Mouse (Mus musculus) neural tube, embryonic 10.5 days (tissue): ENCODE results near the gene Gpc6.

ENCODE experiments used
- DNase-seq: peaks from one replicate; pipeline ENCODE4 v3.0.0-alpha.2; 2017; ENCODE audit warnings: low spot score; ENCODE audit errors: extremely low spot score

The Gpc6 gene

DNA sequence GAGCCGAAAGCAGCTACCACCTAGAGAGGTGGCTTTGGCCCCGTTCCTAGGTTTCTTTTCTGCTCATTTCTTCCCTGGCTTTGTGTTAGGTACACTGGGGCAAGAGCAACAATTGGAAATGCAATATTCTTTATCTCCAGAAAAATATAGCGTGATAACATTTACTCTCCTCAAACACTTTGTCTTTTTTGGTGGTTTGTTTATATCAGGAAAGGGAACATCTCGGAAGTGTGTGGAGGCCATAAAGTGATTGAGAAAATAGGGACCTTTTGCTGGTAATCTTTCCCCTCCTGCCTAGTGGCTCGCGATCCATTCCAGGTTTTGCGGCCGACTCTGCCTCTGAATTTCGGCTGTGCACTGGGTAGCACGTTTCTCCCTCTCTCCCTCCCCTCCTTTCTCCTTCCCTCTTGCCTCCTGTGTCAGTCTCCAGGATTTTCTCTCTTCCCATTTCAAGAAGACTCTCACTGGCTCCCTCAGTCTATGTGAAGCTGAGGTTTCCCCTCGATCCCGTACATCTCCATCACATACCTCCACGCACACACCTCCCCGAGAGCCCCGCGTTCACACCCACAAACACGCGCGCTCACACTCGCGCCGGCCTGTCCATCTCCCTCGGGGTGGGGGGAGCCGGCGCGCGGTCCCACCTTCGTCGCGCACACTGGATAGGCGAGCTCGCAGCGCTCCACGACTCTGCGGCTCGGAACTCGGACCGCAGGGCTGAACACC is at the start of gene Gpc6:
Gene Gpc6, plus strand, starts transcription at position 440 of the 726 bp plus-strand sequence.
- DNase-seq, result peak; percentile 91

DNA sequence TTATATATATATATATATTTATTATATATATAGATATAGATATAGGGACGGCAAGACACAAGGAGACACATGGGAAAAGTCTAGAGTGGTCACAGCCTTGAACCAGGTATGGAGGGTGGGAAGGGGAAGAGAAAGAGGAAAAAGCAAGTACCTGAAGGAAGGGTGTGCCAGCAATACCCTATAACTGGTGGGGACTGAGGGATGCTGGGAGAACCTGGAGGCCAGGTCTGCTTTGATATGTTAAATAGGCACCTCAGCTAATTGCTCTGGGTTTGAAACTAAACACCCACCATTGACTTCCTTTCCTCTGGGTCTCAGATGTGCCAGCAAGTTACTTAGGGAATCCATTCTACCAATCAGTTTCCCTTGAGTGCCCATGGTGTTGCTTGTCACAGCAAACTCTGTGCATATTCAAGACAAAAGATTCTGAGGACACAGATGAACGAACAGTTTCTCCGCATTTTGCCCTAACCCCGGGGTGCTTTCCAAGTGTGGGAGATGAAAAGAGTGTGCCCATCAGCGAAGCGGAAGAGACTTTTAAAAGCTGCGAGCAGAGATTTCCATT is 42.6 kb upstream of the Gpc6 start:
- DNase-seq, result no peak

DNA sequence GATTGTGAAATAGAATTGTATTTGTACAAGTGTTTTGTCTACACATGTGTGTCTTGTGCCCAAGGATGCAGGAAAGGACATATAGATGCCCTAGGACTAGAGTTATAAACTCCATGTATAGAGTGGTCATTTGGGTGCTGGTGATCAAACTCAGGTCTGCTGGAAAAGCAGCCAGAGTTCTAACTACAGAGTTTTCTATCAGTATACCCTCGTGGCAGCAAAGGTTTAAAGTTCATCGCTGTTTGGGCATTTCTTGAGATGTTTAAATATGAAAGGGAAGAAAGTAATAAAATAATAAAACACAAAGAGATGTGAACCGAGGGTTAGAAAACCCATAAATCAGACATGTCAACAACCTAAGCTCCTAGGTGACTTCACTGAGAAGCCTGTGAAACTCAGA is 30.8 kb upstream of the Gpc6 start:
- DNase-seq, result no peak

DNA sequence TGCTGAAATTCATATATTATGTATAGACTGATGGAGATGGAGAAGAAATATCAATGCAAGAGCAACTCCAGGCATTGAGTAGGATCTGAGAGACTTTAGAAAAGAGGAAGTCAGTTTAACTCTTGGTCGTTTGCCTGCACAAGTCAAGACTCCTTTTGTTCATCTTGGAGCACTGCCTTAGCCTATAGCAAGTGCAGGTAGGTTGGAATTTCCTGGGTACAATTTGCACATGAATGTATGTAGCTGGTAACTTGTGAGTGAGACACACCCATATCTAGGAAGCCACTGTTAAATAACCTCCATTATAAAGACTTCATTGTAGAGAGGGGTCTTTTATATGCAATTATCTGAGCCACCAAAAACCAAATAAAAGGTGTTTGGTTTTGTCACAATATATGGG is 27.1 kb upstream of the Gpc6 start:
- no peak for DNase-seq

DNA sequence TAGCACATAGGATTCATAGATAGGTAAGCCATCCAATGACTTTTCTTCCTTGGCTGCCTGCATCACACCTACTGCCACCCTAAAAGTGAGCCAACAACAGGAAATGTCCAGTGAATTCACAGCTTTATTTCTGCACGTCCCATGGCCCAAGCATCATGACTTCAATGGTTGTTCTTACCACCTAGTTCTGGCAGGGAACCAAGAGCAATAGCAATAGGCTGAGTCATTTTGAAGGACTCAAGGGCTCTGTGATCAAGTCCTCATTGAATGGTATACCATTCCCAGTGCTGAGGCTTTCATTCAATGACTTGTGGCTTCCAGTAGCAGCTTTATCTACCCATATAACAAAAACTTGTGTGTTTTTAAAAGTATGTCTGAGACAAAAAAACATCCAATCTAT is 13.3 kb upstream of the Gpc6 start:
- DNase-seq, result no peak

DNA sequence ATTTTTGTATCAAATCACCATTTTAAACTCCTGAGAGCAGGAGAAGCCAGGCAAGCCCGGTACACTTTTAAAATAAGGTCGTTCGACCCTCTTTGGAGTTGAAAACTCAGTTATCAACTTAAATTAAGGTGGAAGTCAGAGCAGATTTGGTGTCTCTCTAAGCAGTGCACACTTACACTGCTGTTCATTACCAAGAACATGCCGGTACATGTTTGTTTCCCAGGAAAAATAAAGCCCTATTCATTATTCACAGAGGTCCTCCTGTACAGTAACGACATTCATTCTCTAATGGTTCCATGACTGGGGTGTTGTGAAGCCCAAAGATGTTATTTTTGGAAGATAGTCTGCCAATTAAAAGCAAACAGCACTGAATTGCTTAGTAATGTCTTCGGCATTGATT is 8.2 kb upstream of the Gpc6 start:
- DNase-seq, result no peak

DNA sequence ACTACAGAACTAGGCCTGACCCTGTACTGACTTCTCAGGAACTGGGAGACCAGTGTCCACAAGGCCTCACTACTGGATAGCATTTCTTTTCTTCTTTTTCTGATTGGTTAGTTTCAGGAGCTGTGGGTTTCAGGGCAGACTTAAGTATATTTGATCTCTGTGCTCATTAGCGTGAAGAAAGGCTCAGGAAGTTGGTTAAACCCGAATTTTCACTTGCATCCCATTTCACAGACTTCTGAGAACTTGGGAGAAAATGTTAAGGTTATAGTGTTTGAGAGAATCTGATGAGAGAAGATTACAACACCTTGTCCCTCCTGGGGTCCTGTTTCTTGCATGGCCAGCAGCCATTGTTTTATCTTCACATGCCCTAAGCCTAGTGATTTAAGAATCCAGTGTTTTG is 849 bp upstream of the Gpc6 start:
- DNase-seq, result no peak

DNA sequence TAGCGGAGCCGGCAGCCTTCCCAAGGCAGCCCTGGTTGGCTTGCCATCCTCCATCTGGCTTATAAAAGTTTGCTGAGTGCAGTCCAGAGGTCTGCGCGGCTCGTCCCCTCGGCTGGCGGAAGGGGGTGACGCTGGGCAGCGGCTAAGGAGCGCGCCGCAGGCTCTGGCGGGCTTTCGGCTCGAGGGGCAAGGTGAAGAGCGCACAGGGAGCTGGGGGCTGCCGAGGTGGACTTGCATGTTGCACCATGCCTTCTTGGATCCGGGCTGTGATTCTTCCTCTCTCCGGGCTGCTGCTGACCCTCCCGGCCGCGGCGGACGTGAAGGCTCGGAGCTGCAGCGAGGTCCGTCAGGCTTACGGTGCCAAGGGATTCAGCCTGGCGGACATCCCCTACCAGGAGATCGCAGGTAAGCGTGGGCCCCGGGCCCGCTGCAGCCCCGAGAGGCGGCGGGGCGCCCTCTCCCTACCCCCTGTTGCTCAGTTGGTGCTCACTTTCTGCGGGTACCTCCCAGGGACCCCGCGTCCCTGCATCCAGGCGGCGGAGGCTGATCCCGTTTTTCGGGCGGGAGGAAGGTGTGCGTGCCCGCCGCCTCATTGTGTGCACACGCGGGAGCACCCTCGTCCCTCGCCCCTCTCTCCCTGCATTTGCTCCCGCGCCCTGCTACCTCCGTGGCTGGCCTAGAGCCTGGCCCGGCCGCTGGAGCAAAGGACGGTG is 732 bp downstream of the Gpc6 start:
- peak; percentile 83 for DNase-seq

DNA sequence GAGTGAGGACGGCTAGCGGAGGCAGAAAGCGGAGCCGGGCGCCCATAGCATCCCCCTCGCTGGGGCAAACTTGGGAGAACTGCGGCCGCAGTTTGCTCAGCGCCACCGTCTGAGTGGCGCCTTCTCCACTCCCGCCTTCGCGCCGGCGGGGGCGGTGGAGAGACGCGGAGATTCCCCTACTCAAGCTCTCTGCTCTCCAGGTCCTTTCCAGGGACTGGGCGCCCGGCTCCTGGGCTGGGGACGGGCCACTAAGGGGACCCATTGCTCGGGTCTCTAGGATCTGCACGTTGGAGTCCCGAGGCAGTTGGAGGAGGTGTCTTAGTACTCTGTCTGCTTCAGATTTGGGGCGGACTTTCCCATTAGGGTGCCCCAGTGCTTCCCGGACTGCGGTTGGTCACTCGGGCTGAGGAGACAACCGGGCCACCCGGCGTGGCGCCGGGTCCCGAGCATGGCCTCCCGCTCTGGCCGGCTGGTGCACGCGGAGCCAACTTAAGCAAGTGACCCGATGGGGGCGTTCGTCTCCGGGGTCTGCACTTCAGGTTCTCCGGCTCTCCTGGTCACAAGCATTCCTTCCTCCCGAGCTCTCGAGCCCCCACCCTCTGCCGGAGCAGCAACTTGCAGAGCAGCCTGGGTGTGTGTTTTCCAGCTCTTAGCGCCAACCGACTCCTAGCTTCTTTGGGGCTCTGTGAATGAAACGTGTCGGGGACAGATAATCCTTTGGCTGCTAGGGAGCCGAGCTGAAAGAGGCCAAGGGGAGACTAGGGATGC is 1.5 kb downstream of the Gpc6 start:
- DNase-seq, result peak; percentile 87

DNA sequence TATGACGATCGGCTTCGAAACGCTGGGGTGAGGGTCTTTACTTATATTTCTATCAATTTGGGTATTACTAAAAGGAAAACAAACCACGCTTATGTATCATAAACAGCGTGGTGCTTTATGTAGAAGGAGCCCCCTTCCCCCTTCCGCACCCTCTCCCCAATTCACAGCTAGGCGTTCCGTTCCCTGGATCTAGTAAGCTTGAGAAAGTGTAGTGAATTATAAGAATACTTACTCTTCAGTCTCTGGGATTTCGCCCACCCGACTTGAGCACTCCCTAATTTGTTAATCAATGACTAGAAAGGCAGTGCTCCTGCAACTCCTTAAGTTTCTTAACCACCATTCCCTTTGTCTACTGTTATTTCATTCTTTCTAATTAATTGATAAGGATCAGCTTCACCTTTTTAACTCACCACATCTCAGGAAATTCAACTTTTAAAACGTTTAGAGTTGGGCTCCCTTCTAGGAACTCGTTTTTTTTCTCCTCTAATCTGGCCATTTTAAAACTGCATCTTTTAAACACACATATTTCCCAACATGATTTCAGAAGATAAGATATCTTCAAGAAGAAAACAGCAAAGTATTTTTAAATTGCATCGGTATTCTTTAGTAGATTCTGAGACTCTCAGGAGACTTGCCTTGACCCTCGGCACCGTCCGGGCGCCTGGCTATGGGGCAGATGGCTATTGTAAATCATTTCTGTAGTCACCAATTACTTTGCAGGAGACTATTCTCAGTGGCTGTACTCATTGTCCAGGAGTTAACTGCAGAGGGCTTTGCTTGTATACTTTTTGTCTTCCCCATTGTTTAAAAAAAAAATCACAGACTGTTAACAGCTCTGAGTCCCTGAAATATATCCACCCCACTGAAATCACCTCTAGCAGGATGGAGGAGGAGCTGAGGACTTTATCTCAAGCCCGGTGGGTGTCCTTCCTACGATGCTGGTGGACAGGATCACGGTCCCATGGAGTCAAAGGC is 2.5 kb downstream of the Gpc6 start:
- DNase-seq, result peak; percentile 57

DNA sequence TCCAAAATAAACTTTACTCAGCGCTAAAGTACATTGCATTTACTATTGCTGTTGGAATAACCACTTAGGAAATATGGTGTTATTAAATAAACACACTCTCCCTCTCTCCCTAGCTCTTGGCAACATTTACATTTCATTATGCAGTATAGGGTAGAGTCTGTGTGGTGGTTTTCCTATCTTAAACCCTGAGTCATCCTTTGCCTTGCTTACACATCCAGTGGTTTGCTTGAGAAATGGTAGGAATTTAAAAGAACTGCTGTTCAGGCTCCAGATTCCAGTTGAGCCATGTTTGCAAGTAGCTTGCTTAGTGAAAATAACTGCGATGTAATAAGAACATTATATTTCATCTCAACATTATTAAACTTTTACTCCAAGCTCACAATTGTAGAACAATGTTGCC is 3.3 kb downstream of the Gpc6 start:
- no peak for DNase-seq

DNA sequence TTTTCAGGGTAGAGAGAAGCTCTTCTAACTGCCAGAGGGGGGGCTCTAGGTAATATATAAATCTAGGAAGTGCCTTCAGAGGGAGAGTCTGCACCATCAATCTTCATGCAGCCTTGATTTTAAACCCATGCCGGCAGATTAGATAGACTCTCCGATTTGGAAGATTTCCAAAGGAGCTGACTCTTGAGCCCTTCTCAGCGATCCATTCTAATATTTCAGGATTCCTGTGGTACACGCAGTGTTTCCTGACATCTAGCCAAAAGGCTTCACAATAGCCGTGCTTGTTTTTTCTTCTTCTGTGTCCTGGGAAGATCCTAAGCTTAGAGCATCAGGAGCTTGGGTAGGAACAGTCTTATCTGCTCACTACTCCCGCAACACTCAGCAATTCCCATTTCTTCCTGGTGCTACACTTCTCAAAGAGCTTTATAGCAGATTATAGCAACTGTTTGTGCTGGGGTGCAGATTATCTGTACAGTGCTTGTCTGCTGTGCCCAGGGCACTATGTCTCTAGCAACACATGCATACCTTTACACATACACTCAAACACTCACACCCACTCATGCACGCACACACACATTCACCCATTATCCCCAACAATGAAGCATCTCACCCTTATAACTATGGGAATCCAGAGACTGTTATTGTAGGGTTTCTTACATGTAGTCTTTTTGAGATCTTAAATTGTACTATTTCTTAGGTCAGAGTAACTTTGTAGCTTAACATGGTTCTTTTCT is 3.8 kb downstream of the Gpc6 start:
- DNase-seq, result no peak

DNA sequence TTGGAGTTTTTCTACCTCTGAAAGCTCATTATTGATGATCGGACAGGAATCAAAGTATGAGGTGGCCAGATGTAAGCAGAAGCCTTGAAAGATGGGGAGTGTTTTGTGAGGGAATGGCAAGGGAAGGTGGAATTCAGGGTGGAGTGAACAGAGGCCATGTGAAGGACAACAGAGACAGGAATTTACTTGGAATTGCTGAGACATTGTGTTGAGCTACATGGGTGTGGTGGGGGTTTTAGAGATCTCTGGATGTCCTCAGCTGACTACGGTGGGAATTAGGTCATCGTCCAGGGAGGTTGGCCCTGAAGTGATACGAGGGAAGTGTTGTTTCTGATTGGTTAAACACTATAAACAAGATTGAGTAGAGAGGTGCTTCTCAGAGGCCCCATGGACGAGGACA is 8.7 kb downstream of the Gpc6 start:
- DNase-seq, result no peak

DNA sequence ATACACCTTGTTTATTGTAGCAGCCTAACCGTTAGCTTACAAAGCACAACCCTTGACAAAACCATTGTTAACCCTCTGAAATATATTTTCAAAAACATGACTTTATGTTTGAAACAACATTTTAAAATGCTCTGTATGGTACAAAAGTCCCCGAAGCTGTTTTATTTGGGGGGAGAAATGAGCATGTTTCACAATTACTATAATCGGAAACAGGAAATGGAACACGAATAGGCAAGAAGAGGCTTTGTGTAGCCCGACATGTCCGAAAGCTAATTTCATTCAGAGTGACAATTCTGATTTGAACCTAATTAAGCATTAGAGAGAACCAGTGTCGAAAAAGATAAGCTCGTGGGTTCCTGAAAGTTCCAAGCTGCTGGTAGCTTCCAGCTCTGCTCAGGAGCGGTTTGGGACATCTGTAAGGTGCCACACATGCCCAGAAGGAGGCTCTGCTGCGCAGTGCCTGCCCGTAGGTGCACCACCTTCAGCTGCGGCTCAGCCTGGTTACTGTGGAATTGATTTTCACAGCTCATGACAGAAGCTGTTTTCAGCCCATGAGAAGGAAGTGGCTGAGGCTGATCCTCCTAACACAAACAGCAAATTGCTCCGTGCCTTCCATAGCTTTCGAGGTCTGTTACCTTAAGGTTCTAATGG is 12.9 kb downstream of the Gpc6 start:
- DNase-seq, result no peak

DNA sequence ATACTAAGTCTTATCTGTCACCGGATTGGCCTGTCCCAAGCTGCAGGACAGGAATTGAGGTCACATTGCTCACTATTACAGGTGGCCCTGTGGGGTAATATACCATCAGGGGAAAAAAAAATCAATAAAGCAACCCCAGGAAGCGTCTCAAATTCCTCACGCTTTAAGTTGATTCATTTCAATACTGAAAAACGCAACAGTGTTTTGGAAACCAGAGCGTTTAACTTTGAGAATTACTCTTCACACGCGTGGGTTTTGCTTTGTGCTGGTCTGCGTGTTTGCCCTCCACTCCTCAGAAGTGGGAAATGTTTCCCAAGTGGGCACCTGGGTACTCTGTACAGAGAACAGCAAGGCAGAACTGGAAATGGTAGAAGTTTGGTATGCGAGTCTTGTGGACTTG is 13.6 kb downstream of the Gpc6 start:
- no peak for DNase-seq

DNA sequence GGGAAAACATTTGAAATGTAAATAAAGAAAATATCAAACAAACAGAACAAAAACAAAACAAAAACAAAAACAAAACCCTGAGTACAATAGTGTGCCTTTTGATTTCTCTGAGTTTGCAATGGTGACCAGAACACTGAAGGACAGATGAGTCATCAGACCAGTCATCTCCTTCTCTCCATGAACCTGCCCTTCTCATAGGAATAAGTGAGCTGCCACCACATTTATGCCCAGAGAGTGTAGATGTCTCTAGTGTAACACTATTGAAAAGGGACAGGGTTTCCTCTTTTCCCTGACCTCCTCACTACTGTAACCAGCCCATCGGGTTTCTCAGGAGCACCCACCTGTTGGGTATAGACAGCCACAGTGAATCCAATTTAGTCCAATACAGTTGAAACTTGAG is 14.4 kb downstream of the Gpc6 start:
- DNase-seq, result no peak

DNA sequence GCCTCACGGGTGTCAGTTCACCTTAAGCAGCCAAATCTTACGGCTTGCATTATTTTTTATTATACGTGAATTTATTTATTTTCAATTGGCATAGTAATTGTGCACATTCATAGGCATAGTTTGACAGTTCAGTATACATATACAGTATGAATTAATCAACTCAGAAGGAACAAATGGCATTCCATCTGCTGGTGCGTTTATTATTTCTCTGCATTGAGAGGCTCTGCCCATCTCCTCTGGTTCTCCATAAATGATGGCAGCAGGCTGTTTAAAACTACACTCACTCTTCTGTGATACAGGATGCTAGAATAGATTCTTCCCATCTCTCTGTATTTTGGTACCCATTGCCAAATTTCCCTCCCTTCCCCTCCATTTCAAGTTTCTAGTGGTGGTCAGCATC is 16.7 kb downstream of the Gpc6 start:
- no peak for DNase-seq

DNA sequence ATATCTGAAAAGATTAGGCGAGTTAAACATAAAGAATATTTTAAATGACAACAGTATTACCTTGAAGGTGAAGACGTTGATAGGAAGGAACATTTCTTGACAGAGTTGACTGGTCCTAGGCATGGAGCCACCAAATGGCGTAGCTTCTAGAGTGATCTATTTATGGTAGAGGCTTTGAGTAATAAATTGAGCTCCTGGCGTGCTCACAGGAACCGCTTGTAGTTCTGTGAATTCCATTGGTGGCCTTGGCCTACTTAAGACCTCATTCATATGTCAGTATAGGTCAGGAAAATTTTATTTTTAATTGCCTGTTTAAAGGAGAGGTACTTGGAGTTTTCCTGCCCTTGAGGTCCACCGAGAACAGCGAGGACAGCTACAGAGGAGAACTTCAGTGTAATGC is 18.6 kb downstream of the Gpc6 start:
- DNase-seq, result no peak

DNA sequence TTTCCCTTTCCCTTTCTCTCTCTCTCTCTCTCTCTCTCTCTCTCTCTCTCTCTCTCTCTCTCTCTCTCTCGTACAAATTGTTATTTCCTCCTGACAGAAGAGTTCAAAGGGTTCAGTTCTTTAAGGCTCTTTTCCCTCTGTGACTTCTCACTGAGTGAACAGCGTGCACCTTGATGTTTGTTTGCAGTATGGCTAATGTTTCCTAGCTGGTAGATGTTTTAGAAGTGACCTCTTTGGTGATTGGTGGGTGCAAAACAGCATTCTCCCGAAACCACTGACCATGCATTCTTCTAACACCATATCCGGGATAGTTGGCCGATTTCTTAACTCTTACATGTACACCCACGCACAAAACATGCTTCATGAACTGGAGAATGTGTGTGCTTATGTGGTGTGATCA is 20.9 kb downstream of the Gpc6 start:
- DNase-seq, result no peak

DNA sequence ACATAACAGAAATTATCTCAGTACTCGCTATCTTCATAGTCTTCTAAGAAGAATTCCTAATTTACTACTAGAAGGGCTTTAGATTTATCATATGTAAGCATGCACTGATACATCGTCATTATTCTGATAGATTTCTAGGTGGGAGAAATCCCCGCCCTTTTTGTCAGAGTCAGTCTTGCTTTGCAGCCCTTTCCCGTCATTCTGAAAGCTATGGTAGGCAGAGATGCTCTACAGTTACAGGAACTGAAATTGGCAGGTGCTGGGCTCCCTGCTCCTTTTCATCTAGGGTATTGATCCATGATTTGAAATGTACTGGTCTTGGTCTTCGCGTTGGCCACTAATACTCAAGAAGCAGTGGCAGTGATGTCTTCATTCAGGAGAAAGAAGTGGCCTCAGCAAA is 22.3 kb downstream of the Gpc6 start:
- DNase-seq, result no peak
